Mouse (Mus musculus) layer of hippocampus, adult 11-12 months (tissue): ENCODE results near the gene Chpt1.
A peak's percentile ranks its signal among the peaks of the same experiment; 100 is the strongest.
"Not testable (repeated sequence)": the region's sequence is repeated elsewhere in the genome, so short reads cannot be mapped to it uniquely, and the experiment has no call there.

ENCODE experiments used
- DNase-seq: peaks from one replicate; pipeline ENCODE4 v3.0.0; 2022; ENCODE audit warnings: low spot score

Gene Chpt1

DNA sequence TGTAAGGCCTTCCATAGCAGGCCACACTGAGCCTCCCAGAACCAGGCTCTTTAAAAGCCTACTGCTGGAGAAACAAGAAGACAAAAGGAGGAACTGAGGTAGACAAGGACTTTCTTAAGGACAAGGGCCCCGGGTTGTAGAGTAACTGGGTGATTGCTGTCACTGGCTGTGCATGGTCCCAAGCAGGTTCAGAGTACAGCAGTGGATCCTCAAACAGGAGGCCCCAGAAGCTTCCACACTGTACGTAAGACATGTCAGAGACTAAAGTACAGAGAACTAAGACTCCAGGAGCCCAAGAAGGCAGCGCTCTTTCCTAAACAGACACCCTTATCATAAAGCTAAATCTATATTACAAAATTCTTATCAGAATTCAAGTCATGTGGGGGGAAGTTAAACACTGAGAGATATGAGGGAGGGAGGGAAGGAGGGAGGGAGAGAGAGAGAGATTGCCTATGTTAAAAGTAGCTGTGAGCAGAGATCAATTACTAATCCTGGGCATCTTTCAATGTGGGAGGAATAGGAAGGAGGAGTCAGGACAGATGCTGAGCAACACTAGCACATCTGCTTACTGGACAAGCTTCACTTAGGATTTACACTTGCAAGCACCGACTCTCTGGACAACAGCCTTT lies 8.8 kb downstream of the Chpt1 start:
- DNase-seq = no peak

DNA sequence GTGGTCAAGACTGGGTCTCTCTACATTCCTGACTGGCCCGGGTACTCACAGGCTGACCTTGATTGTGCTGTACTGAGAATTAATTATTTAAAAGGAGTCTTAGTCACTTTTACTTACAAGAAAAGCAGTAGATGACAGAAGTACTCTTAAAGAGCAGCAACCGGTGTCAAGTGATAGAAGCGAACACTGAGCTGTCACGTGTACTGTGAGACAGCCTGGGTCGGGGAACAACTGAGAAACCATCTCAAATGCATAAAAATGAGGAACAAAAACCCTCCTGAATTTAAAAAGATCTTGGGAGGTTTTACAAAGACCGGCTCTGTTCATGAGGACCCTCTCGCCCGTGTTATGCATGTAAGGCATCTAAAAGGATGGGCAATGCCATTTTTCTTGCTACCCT lies 11.2 kb downstream of the Chpt1 start:
- no peak for DNase-seq

- no peak for DNase-seq
Measured at GRCm38 (mm10) chr10:88491632-88492031, 12.2 kb downstream of the Chpt1 start.

- no peak for DNase-seq
Measured at GRCm38 (mm10) chr10:88488629-88489028, 15.2 kb downstream of the Chpt1 start.

- DNase-seq = not testable (repeated sequence)
Measured at GRCm38 (mm10) chr10:88482866-88483265, 21.0 kb downstream of the Chpt1 start.

GRCm38 (mm10) chr10:88460122-88460820 lies 43.6 kb downstream of the Chpt1 start:
- DNase-seq = no peak

- DNase-seq = no peak
Measured at GRCm38 (mm10) chr10:88459502-88459992, 44.3 kb downstream of the Chpt1 start, which contains the start of gene Sycp3. Gene Sycp3, plus strand, starts transcription at chr10:88459569.

DNA sequence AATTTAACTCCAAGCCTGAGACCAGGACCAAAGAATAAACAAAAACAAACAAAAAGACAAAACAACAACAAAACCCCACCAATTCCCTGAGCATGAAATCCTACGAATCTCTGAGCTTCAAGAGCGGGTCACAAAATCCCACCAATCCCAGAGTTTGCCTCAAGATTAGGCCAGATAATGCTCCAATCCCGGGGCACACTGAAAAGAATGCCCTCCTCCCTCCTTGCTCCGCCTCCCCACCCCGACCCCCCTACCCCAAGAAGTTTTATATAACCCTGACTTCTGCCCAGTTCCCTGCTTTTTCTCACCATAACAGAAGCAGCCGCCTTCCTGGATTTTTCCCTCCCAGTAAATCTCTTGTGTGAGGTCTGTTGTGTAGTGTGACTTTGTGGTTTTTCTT lies 46.1 kb downstream of the Chpt1 start:
- no peak for DNase-seq

GRCm38 (mm10) chr10:88451990-88452389 lies 51.9 kb downstream of the Chpt1 start:
- no peak for DNase-seq

- DNase-seq = peak; percentile 57
Measured at GRCm38 (mm10) chr10:88451221-88451620, 52.7 kb downstream of the Chpt1 start.

GRCm38 (mm10) chr10:88441224-88441623 lies 62.6 kb downstream of the Chpt1 start:
- DNase-seq = no peak

DNA sequence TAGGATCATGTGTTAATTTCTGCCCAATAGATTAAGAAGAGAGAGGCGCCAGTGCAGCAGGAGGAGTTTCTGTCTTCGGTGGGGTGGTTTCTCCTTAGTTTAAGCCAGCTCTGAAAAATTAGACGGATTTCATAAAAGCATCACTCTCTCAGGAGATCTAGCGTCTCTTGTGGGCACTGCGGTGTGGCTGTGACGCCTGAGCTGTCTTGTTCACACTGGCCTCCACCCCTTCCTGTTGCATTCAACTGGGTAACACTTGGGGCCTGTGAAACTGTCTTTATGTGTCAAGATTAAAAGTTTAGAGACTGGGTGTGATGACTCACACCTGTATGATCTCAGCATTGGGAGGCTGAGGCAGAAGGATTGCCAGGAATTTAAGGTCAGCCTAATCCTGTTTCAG lies 75.9 kb downstream of the Chpt1 start:
- no peak for DNase-seq

GRCm38 (mm10) chr10:88426896-88427295 lies 77.0 kb downstream of the Chpt1 start:
- no peak for DNase-seq

- peak; percentile 43 for DNase-seq
Measured at GRCm38 (mm10) chr10:88426158-88426816, 77.6 kb downstream of the Chpt1 start.

GRCm38 (mm10) chr10:88420655-88421435 lies 83.0 kb downstream of the Chpt1 start:
- no peak for DNase-seq

GRCm38 (mm10) chr10:88420141-88420541 lies 83.7 kb downstream of the Chpt1 start:
- no peak for DNase-seq

DNA sequence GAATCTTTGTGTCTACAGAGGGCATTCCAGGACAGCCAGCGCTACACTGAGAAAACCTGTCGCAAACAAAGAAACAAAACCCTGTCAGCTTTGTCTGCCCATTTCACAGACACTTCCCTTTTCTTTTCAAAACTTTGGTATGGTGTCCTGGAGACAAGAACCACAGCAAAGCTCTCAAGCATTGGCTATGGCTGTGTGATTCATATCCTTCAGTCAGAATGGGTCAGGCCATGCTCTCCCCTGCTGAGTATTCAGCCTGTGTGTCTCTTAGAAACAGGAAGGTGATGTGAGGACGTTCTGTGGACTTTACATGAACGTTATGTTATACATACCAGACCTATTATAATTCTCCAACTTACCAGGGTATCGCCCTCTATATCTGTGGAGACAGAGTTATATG lies 86.2 kb downstream of the Chpt1 start:
- DNase-seq = no peak

GRCm38 (mm10) chr10:88412290-88412995 lies 91.4 kb downstream of the Chpt1 start:
- no peak for DNase-seq

GRCm38 (mm10) chr10:88409751-88410150 lies 94.1 kb downstream of the Chpt1 start:
- no peak for DNase-seq

DNA sequence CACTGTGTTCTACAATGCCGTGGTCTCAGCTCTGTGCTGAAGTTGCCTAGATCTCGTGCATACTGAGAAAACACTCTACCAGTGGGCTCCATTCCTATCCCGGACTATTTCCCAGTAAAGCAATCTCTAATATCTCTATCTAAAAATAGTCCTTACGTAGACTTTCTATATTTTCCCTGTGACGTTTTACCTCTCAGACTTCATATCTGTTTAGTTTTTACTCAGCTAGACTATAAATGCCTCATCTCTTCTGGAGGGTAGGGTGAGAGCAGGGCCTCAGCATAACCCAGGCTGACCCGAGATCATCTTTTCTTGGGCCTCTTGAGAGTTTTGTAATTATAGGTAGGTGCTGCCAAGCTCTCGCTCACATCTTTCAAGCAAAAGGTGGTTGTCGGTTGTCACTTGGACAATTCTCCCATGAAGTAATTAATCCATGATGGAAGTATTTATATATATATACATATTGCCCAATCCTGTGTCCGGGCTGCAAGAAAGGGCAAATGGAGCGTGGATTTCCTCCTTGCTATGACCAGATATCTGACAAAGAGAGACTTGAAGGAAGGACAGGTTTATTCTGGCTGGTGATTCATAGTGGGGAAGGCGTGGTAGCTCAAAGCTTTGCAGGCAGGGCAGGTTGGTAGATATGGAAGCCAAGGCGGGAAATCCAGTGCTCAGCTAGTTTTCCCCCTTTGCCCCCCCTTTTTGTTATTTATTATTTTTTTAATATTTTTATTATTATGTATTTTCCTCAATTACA lies 95.8 kb downstream of the Chpt1 start:
- DNase-seq = no peak

DNA sequence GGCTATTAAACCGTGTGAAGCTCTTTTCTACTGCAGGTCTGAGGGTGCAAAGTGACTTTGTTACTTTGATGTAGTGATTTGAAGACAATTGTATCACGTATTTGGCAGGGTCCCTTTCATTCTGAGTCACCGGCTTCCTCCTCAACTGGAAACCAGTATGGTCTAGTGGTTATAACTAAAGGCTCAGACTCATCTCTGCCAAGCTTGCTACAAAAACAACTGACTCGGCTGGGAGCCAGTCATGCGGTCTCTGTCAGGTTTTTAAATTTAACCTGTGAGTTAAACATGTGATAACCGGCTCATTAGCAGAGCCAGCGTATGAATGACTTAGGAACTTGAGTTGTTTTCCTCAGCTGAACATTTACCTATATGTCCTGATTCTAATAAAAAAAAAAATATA lies 98.1 kb downstream of the Chpt1 start:
- DNase-seq = peak; percentile 38
